Mouse (Mus musculus) urinary bladder, adult 18-20 months (tissue): ENCODE results near the gene Zfp652.
"Not testable (repeated sequence)": the region's sequence is repeated elsewhere in the genome, so short reads cannot be mapped to it uniquely, and the experiment has no call there.

Experiments
- DNase-seq, 2 experiments: peaks; one replicate each; pipeline ENCODE4 v3.0.0; 2022; ENCODE audit warnings: low spot score in 2 of 2, mixed read lengths in 2 of 2

The Zfp652 gene

GRCm38 (mm10) chr11:95712563-95713224 lies at the start of gene Zfp652:
Gene Zfp652, plus strand, starts transcription at chr11:95712673.
- peak; percentile 74 to 87 for DNase-seq

- peak; percentile 74 to 92 for DNase-seq
These were observed 45.8 kb upstream of the Zfp652 start, which contains the start of gene Phb for GRCm38 (mm10) chr11:95666529-95667149. Gene Phb, plus strand, starts transcription at chr11:95666957.

GRCm38 (mm10) chr11:95667177-95667576 lies 45.3 kb upstream of the Zfp652 start:
- peak in 1 of 2 experiments; percentile 18 for DNase-seq

- DNase-seq = not testable (repeated sequence)
These were observed 44.4 kb upstream of the Zfp652 start for GRCm38 (mm10) chr11:95668086-95668485.

- DNase-seq = no peak
These were observed 37.0 kb upstream of the Zfp652 start for GRCm38 (mm10) chr11:95675498-95675897.

GRCm38 (mm10) chr11:95676307-95676706 lies 36.2 kb upstream of the Zfp652 start:
- DNase-seq = peak in 1 of 2 experiments; percentile 16

GRCm38 (mm10) chr11:95677925-95678701 lies 34.4 kb upstream of the Zfp652 start:
- no peak for DNase-seq

- DNase-seq = no peak
These were observed 30.4 kb upstream of the Zfp652 start for GRCm38 (mm10) chr11:95681995-95682601.

GRCm38 (mm10) chr11:95682946-95683345 lies 29.5 kb upstream of the Zfp652 start:
- no peak for DNase-seq

- peak; percentile 58 to 59 for DNase-seq
These were observed 26.4 kb upstream of the Zfp652 start for GRCm38 (mm10) chr11:95686031-95686430.

GRCm38 (mm10) chr11:95687084-95687656 lies 25.3 kb upstream of the Zfp652 start:
- DNase-seq = no peak

- DNase-seq = peak in 1 of 2 experiments; percentile 30
These were observed 24.0 kb upstream of the Zfp652 start for GRCm38 (mm10) chr11:95688515-95688914.

GRCm38 (mm10) chr11:95688981-95689380 lies 23.5 kb upstream of the Zfp652 start:
- DNase-seq = peak in 1 of 2 experiments; percentile 40

GRCm38 (mm10) chr11:95689544-95689943 lies 22.9 kb upstream of the Zfp652 start:
- no peak for DNase-seq

GRCm38 (mm10) chr11:95698541-95698940 lies 13.9 kb upstream of the Zfp652 start:
- DNase-seq = no peak

- DNase-seq = no peak
These were observed 11.4 kb upstream of the Zfp652 start for GRCm38 (mm10) chr11:95700778-95701739.

- no peak for DNase-seq
These were observed 8.2 kb upstream of the Zfp652 start for GRCm38 (mm10) chr11:95704032-95704969.

GRCm38 (mm10) chr11:95704970-95705330 lies 7.5 kb upstream of the Zfp652 start:
- no peak for DNase-seq

- no peak for DNase-seq
These were observed 2.9 kb upstream of the Zfp652 start for GRCm38 (mm10) chr11:95709534-95710040.
